Mouse (Mus musculus): ENCODE measurements around the gene Sun2.

GRCm38 (mm10) chr15:79741173-79741858, 1.0 kb downstream of the Sun2 start:
- TF ChIP-seq USF1 (IDR thresholded peaks at IDR 0.05; ENCODE audit: low read depth, low read length) (no peak), TCF12 (IDR thresholded peaks at IDR 0.05; ENCODE audit: low read depth, low read length) (no peak), POLR2A (IDR thresholded peaks at IDR 0.05; ENCODE audit: low read depth, low read length) (no peak), MAZ (IDR thresholded peaks at IDR 0.05; ENCODE audit: low read depth, low read length) (no peak), EP300 (IDR thresholded peaks at IDR 0.05; ENCODE audit: low read length) (no peak), CTCF (conservative IDR thresholded peaks at IDR 0.05 in 1 of 2, IDR thresholded peaks at IDR 0.05 in 1 of 2; ENCODE audit: low read depth in 2 of 2, low read length in 2 of 2) (no peak)

Data from CH12.LX (cell line).